Mouse (Mus musculus) neural tube, embryonic 12.5 days (tissue): ENCODE measurements at regions not wholly inside any gene's neighbourhood (a gene's known extent, or its start where the extent isn't known, plus 50 kb on each side); places are given as distances from the start of the nearest gene placed in this dataset.

Experiments used
- ATAC-seq: fragments of 200-750 bp; cut with Nextera tagmentation; 2 replicates; pipeline ENCODE4 v1.8.0; 2017; ENCODE audit warnings: low read depth, mild to moderate bottlenecking, moderate TSS enrichment, moderate library complexity; ENCODE audit not compliant: low FRiP score
- H3K27ac ChIP-seq: fragments of 300-500 bp; sonication (generic); 2 replicates; pipeline ENCODE4 v1.5.1; 2016
- H3K27me3 ChIP-seq: fragments of 300-500 bp; sonication (generic); replicated peaks from 2 replicates; pipeline ENCODE4 v1.6.1; 2016; ENCODE audit warnings: mild to moderate bottlenecking
- H3K36me3 ChIP-seq: fragments of 300-500 bp; sonication (generic); 2 replicates; pipeline ENCODE4 v1.6.1; 2016; ENCODE audit warnings: mild to moderate bottlenecking
- H3K4me1 ChIP-seq: fragments of 300-500 bp; sonication (generic); 2 replicates; pipeline ENCODE4 v1.6.1; 2016
- H3K4me2 ChIP-seq: fragments of 300-500 bp; sonication (generic); replicated peaks from 2 replicates; pipeline ENCODE4 v1.6.1; 2016; ENCODE audit warnings: mild to moderate bottlenecking
- H3K4me3 ChIP-seq: fragments of 300-500 bp; sonication (generic); 2 replicates; pipeline ENCODE4 v1.5.1; 2016
- H3K9ac ChIP-seq: fragments of 300-500 bp; sonication (generic); 2 replicates; pipeline ENCODE4 v1.6.1; 2016; ENCODE audit warnings: mild to moderate bottlenecking
- H3K9me3 ChIP-seq: fragments of 300-500 bp; sonication (generic); 2 replicates; pipeline ENCODE4 v1.6.1; 2016; ENCODE audit warnings: mild to moderate bottlenecking
- WGBS: fragments of 180-500 bp; shearing (Covaris S2); methylation state at CpG from one replicate; pipeline ENCODE4 v1.1.7; 2016; 5-methylcytosine and 5-hydroxymethylcytosine counted together

DNA sequence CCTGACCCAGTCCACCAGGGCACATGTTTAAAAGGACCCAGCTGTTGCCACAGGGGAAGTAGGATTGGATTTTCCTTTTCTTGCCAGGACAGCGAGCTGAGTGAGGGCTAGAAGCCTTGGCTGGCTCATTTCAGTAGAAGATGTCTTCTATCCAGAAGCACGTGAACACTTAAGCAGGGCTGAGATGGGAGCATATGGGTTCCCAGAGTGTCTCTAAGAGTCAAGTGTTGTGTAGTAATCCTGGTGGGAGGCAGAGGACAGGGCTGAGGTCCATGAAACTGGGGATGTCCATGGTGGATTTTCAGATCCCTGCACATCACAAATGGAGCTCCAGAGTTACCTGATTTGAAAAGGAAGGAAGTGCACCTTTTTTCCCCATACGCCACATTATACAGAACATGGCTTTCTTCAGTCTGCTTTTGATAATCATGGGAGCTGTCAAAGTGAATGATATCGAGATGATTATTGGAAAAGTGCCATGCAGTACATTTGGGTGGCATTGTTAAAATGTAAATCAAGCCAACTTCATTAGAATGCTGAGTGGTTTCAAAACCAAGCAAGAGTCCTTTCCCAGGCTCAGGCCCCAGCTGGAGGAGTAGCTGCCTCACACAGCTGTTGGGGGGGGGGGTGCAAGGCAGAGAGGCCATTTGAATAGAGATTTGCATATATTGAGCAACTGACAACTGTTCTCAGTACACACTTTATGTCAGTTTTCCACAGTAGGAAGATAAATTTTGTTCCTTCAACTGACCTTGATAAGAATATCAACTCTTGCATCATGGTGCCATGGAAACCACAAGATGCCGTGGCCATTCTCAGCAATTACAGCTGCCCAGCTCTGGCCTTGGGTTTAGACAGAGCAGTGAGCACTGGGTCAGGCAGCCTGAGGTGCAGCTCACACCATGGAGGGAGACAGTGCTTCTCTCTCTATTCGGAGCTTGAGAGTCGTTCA, 81.7 kb downstream of the Slc35b3 start:
- H3K4me3 ChIP-seq: no peak overlapping the region
- H3K4me1 ChIP-seq: peaks cover 5% of the 10 kb centered on the region; the same call in 1 of the 2 replicates
- H3K9me3 ChIP-seq: no peaks in the 10 kb centered on the region
- 75% methylated on average over 7 of the region's 7 CpGs for WGBS
- no peak overlapping the region for H3K27ac ChIP-seq
- no peaks in the 10 kb centered on the region for H3K27me3 ChIP-seq
- no peaks in the 10 kb centered on the region for H3K36me3 ChIP-seq
- ATAC-seq: peak; percentile 53
- no peak overlapping the region for H3K4me2 ChIP-seq
- H3K9ac ChIP-seq: no peak overlapping the region

DNA sequence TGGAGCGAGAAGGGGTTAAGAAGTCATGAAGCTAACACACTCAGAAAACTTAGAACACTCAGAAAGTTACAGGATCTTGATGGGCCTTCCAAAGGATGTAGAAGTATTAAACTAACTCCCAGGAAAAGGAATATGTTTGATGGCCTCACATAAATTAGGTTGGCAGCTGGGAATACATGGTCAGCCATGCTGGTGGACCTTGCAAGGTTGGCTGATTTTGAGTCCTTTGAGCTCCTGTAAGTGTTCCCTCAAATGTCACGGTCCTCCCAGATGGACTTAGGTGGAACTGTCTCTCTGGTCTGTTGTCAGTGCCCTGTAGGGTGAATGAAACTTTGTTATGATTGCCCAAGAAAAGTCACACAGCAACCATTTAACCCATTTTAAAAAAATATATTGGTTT, 84.8 kb downstream of the Slc35b3 start:
- Histone ChIP-seq H3K9ac (no peak overlapping the region), H3K4me1 (peaks cover 5% of the 10 kb centered on the region; the same call in 1 of the 2 replicates), H3K27me3 (no peaks in the 10 kb centered on the region), H3K4me2 (no peak overlapping the region), H3K36me3 (no peaks in the 10 kb centered on the region), H3K4me3 (no peak overlapping the region), H3K9me3 (no peaks in the 10 kb centered on the region), H3K27ac (no peak overlapping the region)
- ATAC-seq: no peak
- WGBS: 86% methylated on average over 2 of the region's 2 CpGs

DNA sequence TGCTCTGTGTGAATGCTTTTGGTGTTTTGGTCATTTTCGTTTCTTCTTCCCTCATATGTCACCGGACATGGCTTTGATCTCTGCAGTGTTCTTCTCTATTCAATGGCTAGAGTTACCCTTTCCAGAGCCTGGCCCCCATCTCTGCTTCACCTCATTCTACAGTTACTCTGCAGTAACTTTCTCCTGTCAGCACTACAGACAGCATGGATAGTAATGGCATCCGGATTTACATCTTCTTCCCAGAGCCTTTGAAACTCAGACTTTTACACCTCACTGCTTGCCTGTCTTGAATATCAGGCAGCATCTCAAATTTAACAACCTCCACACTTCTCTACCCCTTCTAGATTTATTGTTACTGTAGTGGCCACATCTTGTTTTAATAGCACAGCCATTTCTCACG, 96.7 kb downstream of the Slc35b3 start:
- H3K27me3 ChIP-seq: no peaks in the 10 kb centered on the region
- no peak overlapping the region for H3K9ac ChIP-seq
- H3K4me2 ChIP-seq: no peak overlapping the region
- no peaks in the 10 kb centered on the region for H3K36me3 ChIP-seq
- H3K27ac ChIP-seq: no peak overlapping the region
- ATAC-seq: no peak
- WGBS: 75% methylated on average over 4 of the region's 4 CpGs
- no peaks in the 10 kb centered on the region for H3K4me1 ChIP-seq
- H3K9me3 ChIP-seq: no peaks in the 10 kb centered on the region
- H3K4me3 ChIP-seq: no peak overlapping the region

DNA sequence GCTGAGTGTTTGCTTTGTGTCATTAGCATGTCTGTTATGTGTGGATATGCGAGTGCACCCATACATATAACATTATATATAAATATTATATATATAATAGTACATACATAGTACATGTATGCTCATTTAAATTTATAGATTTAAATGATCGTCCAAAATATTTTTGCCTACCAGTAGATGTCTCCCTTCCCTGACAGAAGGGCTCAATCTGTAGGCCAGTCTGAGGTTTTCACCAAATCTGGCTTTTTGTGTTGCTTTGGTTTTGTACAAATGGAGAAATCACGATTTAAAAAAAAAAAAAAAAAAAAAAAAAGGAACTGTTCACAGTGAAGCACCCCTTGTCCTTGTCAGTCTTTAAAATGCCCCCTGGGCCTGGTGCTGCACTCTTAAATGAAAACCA, 104.9 kb downstream of the Slc35b3 start:
- Histone ChIP-seq H3K36me3 (no peaks in the 10 kb centered on the region), H3K4me1 (no peaks in the 10 kb centered on the region), H3K4me3 (no peak overlapping the region), H3K4me2 (no peak overlapping the region), H3K27me3 (no peaks in the 10 kb centered on the region), H3K27ac (no peak overlapping the region), H3K9me3 (no peaks in the 10 kb centered on the region), H3K9ac (no peak overlapping the region)
- ATAC-seq: no peak
- 73% methylated on average over 3 of the region's 3 CpGs for WGBS

DNA sequence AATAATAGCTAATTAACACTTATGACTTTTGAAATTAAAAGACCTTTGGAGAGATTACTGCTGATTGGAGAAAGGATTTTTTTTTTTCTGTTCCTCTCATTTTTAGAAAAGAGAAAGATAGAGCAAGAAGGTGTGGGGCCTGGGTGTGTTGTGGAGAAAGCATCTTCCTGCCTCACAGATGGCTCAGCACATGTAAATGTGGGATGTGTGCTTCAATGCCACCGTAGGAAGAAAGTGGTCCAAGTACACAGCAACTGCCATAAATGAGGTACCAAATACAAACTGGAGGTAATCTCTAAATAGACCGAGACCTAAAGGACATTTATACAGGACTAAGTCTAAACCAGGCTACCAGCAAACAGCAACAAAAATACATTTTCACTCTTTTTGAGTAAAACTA, 105.7 kb downstream of the Slc35b3 start:
- Histone ChIP-seq H3K4me2 (no peak overlapping the region), H3K4me3 (no peak overlapping the region), H3K9ac (no peak overlapping the region), H3K36me3 (no peaks in the 10 kb centered on the region), H3K4me1 (no peaks in the 10 kb centered on the region), H3K27me3 (no peaks in the 10 kb centered on the region), H3K9me3 (no peaks in the 10 kb centered on the region), H3K27ac (no peak overlapping the region)
- WGBS: 83% methylated on average over 2 of the region's 2 CpGs
- no peak for ATAC-seq

DNA sequence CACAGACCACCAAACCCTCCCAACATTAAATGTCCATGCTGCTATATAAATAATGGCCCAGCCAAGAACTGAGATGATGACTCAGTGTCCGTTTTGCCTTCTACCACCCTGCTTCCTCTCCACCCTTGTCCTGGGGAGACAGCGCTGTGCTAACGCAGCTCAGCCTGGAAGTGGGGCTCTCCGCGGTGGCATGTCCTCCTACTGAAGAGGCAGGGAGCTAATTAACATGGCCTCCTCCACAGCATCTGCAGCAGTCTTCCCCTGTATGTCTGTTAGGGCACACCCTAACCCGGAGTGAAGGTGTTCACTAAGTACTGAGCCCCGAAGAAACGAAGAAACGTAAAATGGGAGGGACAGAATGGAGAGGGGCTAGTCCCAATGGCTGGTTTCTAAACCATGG, 107.8 kb downstream of the Slc35b3 start:
- H3K9me3 ChIP-seq: no peaks in the 10 kb centered on the region
- ATAC-seq: no peak
- no peaks in the 10 kb centered on the region for H3K36me3 ChIP-seq
- 49% methylated on average over 9 of the region's 9 CpGs for WGBS
- no peak overlapping the region for H3K4me2 ChIP-seq
- no peak overlapping the region for H3K4me3 ChIP-seq
- H3K9ac ChIP-seq: no peak overlapping the region
- H3K27ac ChIP-seq: no peak overlapping the region
- H3K4me1 ChIP-seq: no peaks in the 10 kb centered on the region
- H3K27me3 ChIP-seq: no peaks in the 10 kb centered on the region

DNA sequence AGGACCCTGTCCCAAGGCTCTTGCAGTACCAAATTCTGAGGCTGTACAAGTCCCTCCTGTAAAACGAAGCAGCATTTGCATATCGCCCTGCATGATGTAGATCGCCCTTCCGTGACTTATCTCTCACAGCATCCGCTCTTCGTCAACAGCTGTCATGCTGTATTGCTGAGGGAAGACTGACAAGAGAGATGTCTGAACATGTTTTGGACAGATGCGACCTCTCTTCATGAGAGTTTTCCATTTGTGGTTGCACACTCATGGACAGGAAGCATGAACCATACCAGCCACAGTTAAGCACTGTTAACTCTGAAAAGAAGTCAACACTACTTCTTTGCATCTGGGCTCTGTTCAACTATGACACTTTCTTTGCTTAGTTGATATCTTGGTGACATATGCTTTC, 108.9 kb downstream of the Slc35b3 start:
- H3K4me3 ChIP-seq: no peak overlapping the region
- no peaks in the 10 kb centered on the region for H3K27me3 ChIP-seq
- no peak for ATAC-seq
- H3K9ac ChIP-seq: no peak overlapping the region
- no peaks in the 10 kb centered on the region for H3K4me1 ChIP-seq
- no peak overlapping the region for H3K4me2 ChIP-seq
- H3K9me3 ChIP-seq: no peaks in the 10 kb centered on the region
- no peaks in the 10 kb centered on the region for H3K36me3 ChIP-seq
- H3K27ac ChIP-seq: no peak overlapping the region
- WGBS: 92% methylated on average over 7 of the region's 7 CpGs

DNA sequence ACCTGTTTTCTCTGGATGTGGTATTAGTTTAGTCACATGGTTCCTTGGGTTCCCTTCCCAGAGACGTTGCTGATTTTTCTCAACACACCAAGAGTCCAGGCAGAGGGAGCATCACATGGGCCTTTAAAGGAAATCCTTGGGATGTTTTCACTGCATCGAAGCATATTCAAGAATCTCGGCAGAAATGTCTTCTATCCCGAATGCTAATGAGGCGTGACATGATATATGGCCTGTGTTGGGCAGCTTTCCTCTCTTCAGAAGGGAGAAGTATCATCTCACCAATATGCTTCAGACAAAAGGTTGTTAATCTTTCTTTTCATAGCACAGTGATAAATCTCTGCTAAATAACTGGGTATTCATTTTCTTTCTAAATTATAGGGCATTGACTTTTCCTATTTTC, 122.4 kb downstream of the Slc35b3 start:
- Histone ChIP-seq H3K27ac (no peak overlapping the region), H3K9me3 (no peaks in the 10 kb centered on the region), H3K9ac (no peak overlapping the region), H3K27me3 (no peaks in the 10 kb centered on the region), H3K4me3 (no peak overlapping the region), H3K4me2 (no peak overlapping the region), H3K4me1 (no peaks in the 10 kb centered on the region), H3K36me3 (no peaks in the 10 kb centered on the region)
- WGBS: 37% methylated on average over 5 of the region's 5 CpGs
- ATAC-seq: no peak

DNA sequence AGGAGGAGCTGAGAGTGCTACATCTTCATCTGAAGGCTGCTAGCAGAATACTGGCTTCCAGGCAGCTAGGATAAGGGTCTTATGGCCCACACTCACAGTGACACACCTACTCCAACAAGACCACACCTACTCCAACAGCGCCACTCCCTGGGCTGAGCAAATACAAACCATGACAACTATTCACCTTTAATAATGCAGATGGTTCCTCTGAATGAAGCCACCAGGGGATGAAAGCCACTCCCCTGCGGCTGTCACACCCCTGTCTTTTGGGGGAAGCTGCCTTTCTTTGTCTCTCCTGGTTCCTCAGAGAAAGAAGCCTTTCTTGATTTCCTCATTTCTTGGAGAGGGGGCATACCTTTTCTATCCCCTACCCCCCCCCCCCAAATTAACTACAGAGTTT, 135.0 kb downstream of the Slc35b3 start:
- H3K4me3 ChIP-seq: no peak overlapping the region
- no peak overlapping the region for H3K9ac ChIP-seq
- no peaks in the 10 kb centered on the region for H3K27me3 ChIP-seq
- ATAC-seq: no peak
- H3K4me2 ChIP-seq: no peak overlapping the region
- no peaks in the 10 kb centered on the region for H3K4me1 ChIP-seq
- H3K27ac ChIP-seq: no peak overlapping the region
- no peaks in the 10 kb centered on the region for H3K36me3 ChIP-seq
- no peaks in the 10 kb centered on the region for H3K9me3 ChIP-seq
- 8% methylated on average over 2 of the region's 2 CpGs for WGBS

DNA sequence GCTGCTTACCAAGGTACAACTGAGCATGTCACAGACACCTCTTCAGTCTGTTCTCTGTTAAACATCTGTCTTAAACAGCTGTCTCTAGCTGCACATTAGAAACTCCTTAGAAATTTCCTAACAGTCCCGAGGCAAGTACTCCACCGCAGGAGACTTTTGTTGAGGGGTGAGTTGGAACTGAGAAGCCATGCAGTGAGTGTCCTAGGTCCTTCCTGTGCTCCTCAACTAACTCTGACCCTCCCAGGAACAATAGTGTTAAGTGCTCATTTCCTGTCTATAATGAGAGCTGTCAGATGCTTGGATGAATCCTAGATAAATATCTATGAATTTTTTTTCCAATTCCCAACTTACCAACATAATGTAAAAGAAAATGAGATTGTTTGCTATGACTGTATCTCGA, 141.1 kb downstream of the Slc35b3 start:
- Histone ChIP-seq H3K9ac (no peak overlapping the region), H3K4me2 (no peak overlapping the region), H3K27ac (no peak overlapping the region), H3K4me1 (peaks cover 4% of the 10 kb centered on the region), H3K27me3 (no peaks in the 10 kb centered on the region), H3K36me3 (no peaks in the 10 kb centered on the region), H3K4me3 (no peak overlapping the region), H3K9me3 (no peaks in the 10 kb centered on the region)
- 86% methylated on average over 3 of the region's 3 CpGs for WGBS
- no peak for ATAC-seq

DNA sequence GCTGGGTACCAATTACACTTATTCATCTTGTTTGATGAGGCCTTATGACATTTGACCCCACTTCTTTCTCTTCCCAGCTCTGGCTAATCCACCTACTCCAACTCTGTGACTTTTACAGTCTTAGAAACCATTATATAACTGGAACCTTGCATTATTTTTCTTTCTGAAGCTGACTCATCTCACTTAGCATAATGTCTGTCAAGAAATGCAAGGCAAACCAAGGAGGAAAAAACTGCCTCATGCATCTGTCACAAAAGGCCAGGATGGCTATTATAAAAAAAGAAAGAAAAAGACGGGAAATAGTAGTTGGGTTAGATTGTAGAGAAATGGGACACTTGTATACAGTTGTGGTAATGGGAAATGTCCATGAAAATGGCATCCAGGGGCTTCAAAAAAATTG, 141.9 kb downstream of the Slc35b3 start:
- no peaks in the 10 kb centered on the region for H3K27me3 ChIP-seq
- 80% methylated on average over 1 of the region's 1 CpGs for WGBS
- no peaks in the 10 kb centered on the region for H3K36me3 ChIP-seq
- H3K4me3 ChIP-seq: no peak overlapping the region
- H3K4me2 ChIP-seq: no peak overlapping the region
- no peak overlapping the region for H3K27ac ChIP-seq
- H3K9ac ChIP-seq: no peak overlapping the region
- ATAC-seq: no peak
- H3K4me1 ChIP-seq: peaks cover 6% of the 10 kb centered on the region
- H3K9me3 ChIP-seq: no peaks in the 10 kb centered on the region

DNA sequence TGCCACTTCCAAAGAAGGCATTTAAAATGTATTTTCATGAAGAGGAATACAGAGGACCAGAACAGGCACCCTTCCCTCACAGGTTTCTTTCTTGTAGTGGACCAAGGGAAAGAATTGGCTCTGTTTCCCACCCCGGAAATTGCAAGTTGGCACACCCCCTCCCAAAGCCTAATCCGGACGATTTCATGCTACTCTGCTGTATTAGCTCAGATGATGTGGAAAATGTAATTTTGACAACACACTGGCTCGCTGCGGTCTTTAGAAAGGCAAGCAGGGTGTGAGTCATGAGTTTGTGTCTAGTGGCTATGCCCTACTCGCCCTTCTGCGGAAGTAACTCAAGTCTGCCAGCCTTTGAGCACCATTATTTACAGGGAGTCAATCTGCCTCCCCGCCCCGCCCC, 144.4 kb downstream of the Slc35b3 start:
- H3K4me2 ChIP-seq: no peak overlapping the region
- no peak for ATAC-seq
- no peak overlapping the region for H3K4me3 ChIP-seq
- H3K27me3 ChIP-seq: no peaks in the 10 kb centered on the region
- H3K27ac ChIP-seq: no peak overlapping the region
- WGBS: 75% methylated on average over 9 of the region's 9 CpGs
- H3K4me1 ChIP-seq: peaks cover 6% of the 10 kb centered on the region
- no peak overlapping the region for H3K9ac ChIP-seq
- H3K36me3 ChIP-seq: no peaks in the 10 kb centered on the region
- H3K9me3 ChIP-seq: no peaks in the 10 kb centered on the region
